Mouse (Mus musculus): ENCODE measurements around the gene Lamb3. TPM values are rescaled to one million over a fixed set of nuclear protein-coding genes. Genes with fewer than 3 reads are reported as not detected.

Lamb3 gene
- polyA plus RNA-seq, 1 experiment from 2014 or later: 0.38 TPM

DNA sequence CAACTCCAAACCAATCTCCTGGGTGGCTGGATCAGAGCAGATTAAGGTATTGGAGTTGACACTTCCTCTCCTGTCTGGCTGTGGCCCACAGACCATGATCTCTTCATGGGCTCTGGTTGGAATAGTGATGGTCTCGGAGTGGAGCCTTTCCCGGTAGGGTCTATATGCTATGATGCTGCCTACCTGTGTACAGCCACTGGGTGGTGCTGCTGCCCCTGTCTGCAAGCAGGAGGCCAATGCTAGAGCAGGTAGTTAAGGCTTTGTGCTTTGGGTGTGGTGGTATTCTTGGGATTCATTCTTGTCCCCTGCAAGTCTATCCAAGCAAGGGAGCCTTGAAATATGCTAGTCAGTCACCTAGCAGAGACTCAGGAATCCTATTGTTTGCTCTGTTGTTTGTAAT, 679 bp downstream of the Lamb3 start:
- no peaks in the 10 kb centered on the region for H3K4me1 ChIP-seq
- no peak overlapping the region for H3K4me3 ChIP-seq
- H3K27me3 ChIP-seq (replicated peaks): no peaks in the 10 kb centered on the region
- 46% methylated on average over 2 of the region's 2 CpGs for WGBS
- no peak for ATAC-seq (ENCODE audit: low FRiP score, low read depth)
- no peak overlapping the region for H3K9ac ChIP-seq
- H3K4me2 ChIP-seq (replicated peaks): no peak overlapping the region
- no peak overlapping the region for H3K27ac ChIP-seq
- H3K9me3 ChIP-seq: no peaks in the 10 kb centered on the region
- H3K36me3 ChIP-seq: no peaks in the 10 kb centered on the region

DNA sequence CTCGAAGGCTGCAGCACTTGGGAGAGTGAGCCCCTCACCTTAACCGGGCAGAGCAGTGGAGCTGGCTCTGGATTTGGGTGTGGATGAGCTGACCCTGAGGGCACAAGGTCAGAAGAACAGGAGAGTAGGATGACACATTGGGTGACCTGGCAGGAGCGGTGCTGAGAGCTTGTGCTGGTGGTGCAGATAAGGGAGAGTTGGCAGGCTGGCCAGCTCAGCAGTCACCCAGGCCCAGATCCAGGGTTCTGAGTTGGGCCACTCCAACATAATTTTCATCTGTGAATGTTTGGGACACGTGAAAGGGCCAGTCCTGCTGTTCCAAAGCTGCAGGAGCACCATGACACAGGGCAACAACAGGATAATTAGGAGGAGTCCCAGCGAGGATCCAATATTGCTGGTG, 3.9 kb downstream of the Lamb3 start:
- Histone ChIP-seq H3K4me2 (replicated peaks) (no peak overlapping the region), H3K36me3 (no peaks in the 10 kb centered on the region), H3K4me1 (no peaks in the 10 kb centered on the region), H3K27ac (no peak overlapping the region), H3K9ac (no peak overlapping the region), H3K9me3 (no peaks in the 10 kb centered on the region), H3K4me3 (no peak overlapping the region), H3K27me3 (replicated peaks) (no peaks in the 10 kb centered on the region)
- WGBS: 73% methylated on average over 5 of the region's 5 CpGs
- ATAC-seq (ENCODE audit: low FRiP score, low read depth): no peak

DNA sequence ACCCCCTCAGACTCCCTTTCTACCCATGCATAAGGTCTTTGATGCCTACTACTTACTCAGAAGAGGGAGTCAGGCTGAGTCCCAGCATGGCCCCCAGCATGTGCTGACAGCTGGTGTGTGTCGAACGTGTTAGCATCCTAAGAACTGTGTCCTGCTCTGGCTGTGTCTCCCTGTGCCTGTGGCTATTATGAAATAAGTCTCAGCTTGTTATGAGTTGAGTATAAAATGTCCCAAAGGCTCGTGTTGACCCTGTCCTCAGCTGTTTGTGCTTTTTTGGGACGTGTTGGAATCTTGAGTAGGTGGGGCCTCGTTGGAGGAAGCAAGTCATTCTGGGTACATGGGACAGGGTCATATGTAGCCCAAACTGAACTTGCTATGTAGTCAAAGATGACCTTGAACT, 6.6 kb downstream of the Lamb3 start:
- ATAC-seq (ENCODE audit: low FRiP score, low read depth): no peak
- no peak overlapping the region for H3K4me3 ChIP-seq
- H3K27me3 ChIP-seq (replicated peaks): no peaks in the 10 kb centered on the region
- WGBS: 76% methylated on average over 5 of the region's 5 CpGs
- H3K9ac ChIP-seq: no peak overlapping the region
- no peaks in the 10 kb centered on the region for H3K9me3 ChIP-seq
- no peak overlapping the region for H3K4me2 ChIP-seq (replicated peaks)
- H3K4me1 ChIP-seq: no peaks in the 10 kb centered on the region
- no peak overlapping the region for H3K27ac ChIP-seq
- no peaks in the 10 kb centered on the region for H3K36me3 ChIP-seq

DNA sequence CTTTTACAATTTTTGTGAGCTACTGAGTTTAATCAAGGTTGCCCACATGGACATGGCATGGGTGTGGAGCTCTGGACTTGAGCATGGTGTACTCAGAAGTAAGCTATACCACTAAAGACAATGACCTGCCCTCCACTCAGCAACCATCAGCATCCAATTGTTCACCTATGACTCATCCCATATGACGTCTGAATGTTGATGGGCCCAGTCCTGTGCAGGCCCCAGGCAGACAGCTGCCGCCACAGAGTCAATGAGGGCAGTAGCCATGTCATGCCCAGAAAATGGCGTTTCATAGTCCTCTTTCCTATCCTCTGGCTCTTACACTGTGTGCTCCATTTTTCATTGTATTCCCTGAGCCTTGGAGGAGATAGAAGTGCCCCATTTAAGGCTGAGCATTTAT, 8.5 kb downstream of the Lamb3 start:
- Histone ChIP-seq H3K9me3 (no peaks in the 10 kb centered on the region), H3K36me3 (no peaks in the 10 kb centered on the region), H3K9ac (no peak overlapping the region), H3K4me1 (no peaks in the 10 kb centered on the region), H3K4me3 (no peak overlapping the region), H3K27ac (no peak overlapping the region), H3K27me3 (replicated peaks) (no peaks in the 10 kb centered on the region), H3K4me2 (replicated peaks) (no peak overlapping the region)
- 74% methylated on average over 3 of the region's 3 CpGs for WGBS
- no peak for ATAC-seq (ENCODE audit: low FRiP score, low read depth)

DNA sequence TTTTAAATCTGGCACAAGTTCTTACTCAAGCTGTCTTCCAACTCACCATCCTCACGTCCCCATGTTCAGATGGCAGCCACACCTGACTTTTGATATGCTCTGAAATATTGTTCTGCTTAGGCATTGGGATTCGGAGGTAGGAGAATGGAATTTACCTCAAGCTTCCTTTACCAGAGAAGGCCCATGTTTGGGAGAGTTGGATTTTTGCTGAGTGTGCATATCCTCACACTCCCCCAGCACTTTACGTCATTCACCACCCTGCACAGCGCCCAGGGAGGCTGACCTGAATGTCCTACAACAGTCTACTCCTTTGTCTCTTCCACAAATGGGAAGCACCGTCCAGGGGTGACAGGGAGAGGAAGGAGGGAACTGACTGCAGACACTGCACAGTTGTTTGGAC, 12.9 kb downstream of the Lamb3 start:
- H3K27me3 ChIP-seq (replicated peaks): no peaks in the 10 kb centered on the region
- H3K4me1 ChIP-seq: no peaks in the 10 kb centered on the region
- no peak for ATAC-seq (ENCODE audit: low FRiP score, low read depth)
- H3K4me2 ChIP-seq (replicated peaks): no peak overlapping the region
- no peak overlapping the region for H3K4me3 ChIP-seq
- no peaks in the 10 kb centered on the region for H3K36me3 ChIP-seq
- no peak overlapping the region for H3K27ac ChIP-seq
- WGBS: 63% methylated on average over 5 of the region's 5 CpGs
- H3K9ac ChIP-seq: no peak overlapping the region
- H3K9me3 ChIP-seq: no peaks in the 10 kb centered on the region

DNA sequence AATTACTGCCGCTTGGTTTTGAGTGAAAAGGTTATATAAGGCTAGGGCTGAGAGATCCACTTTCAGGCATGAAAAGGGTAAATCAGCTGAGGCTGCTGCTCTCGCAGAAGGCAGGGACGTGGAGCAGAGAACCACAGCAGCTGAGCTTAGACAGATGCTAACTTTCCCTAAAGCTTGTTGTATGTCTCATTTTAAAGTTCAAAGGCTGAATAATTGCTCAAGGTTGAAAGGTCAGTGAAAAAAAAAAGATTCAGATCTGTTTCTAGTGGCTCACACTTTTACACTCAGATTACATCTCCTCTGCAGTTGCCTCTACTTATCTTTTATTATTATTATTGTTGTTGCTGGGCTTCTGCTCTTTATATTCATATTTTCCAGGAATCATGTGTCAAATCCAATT, 18.0 kb downstream of the Lamb3 start:
- no peak overlapping the region for H3K27ac ChIP-seq
- no peak overlapping the region for H3K9ac ChIP-seq
- no peaks in the 10 kb centered on the region for H3K9me3 ChIP-seq
- 31% methylated on average over 3 of the region's 3 CpGs for WGBS
- no peak for ATAC-seq (ENCODE audit: low FRiP score, low read depth)
- H3K4me1 ChIP-seq: no peaks in the 10 kb centered on the region
- no peak overlapping the region for H3K4me2 ChIP-seq (replicated peaks)
- no peaks in the 10 kb centered on the region for H3K27me3 ChIP-seq (replicated peaks)
- no peak overlapping the region for H3K4me3 ChIP-seq
- no peaks in the 10 kb centered on the region for H3K36me3 ChIP-seq

DNA sequence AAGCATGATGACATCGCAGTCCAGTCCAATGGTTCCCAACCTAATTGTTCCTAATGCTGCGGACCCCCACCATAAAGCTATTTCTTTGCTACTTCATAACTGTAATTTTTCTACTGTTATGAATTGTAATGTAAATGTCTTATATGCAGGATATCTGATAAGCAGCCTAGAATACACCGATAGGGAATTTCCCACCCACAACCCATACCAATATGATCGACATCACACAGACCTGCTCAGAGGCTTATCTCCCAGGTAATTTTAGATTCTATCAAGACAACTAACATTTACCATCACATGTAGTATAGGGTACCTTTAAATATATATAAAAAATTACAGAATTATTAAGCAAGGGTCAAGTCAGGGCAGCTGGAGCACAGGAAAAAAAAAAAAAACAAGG, 18.6 kb downstream of the Lamb3 start:
- Histone ChIP-seq H3K4me1 (no peaks in the 10 kb centered on the region), H3K27me3 (replicated peaks) (no peaks in the 10 kb centered on the region), H3K4me3 (no peak overlapping the region), H3K9ac (no peak overlapping the region), H3K27ac (no peak overlapping the region), H3K9me3 (no peaks in the 10 kb centered on the region), H3K36me3 (no peaks in the 10 kb centered on the region), H3K4me2 (replicated peaks) (no peak overlapping the region)
- 93% methylated on average over 4 of the region's 4 CpGs for whole genome bisulfite sequencing
- no peak for ATAC-seq (ENCODE audit: low FRiP score, low read depth)

DNA sequence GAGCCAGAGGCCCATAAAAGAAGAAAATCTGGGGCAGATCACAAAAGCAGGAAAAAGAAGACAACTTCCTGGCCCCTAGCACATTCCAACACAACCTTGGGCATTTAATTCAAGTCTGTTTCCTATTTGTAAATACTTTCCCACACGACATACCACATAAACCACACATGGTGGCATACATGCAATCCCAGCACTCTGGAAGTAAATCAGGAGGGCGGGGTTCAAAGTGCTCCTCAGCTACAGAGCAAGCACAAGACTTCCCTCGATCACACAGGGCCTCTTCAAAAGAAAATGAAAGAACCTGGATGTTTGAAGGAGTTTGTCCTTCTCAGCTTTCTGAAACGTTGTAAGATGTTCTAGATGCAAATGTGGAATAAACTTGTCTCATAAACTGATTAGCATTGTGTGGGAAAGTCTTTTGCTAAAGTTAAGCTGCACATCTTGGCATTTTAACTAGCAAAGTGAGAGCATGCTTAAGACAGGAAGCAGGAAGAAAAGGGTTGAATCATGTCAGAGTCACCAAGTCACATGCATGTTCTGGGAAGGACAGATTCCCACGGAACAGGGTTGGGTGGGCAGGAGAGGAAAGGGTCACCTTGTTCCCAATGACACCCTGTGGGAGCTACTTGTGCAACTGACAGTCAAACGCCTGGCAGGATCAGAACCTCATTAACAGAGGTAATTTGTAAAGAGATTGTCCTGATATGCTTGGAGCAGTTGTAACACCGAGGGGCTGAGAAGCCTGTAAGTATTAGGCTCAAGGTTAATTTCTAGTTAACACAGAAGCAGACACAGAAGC, 19.4 kb downstream of the Lamb3 start:
- Histone ChIP-seq H3K36me3 (no peaks in the 10 kb centered on the region), H3K4me3 (no peak overlapping the region), H3K9ac (no peak overlapping the region), H3K4me1 (no peaks in the 10 kb centered on the region), H3K4me2 (replicated peaks) (no peak overlapping the region), H3K9me3 (no peaks in the 10 kb centered on the region), H3K27me3 (replicated peaks) (no peaks in the 10 kb centered on the region), H3K27ac (no peak overlapping the region)
- WGBS: 58% methylated on average over 7 of the region's 7 CpGs
- no peak for ATAC-seq (ENCODE audit: low FRiP score, low read depth)

DNA sequence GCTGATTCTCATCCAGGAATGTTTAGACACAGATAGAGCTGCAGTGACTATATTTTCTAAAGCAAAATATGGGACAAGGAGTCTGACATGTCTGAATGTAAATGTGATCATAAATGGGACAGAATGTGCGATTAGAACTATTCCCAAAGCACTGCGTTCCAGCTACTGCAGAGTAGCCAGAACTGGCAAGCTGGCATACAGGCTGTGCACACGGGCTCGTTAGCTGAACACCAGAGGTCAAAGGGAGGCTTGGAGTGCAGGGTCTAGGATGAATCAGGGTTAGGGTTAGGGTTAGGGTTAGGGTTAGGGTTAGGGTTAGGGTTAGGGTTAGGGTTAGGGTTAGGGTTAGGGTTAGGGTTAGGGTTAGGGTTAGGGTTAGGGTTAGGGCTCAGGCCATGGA, 20.0 kb downstream of the Lamb3 start:
- H3K27me3 ChIP-seq (replicated peaks): no peaks in the 10 kb centered on the region
- 88% methylated on average over 4 of the region's 4 CpGs for WGBS
- H3K4me3 ChIP-seq: no peak overlapping the region
- no peaks in the 10 kb centered on the region for H3K4me1 ChIP-seq
- H3K4me2 ChIP-seq (replicated peaks): no peak overlapping the region
- H3K27ac ChIP-seq: no peak overlapping the region
- H3K9ac ChIP-seq: no peak overlapping the region
- H3K36me3 ChIP-seq: no peaks in the 10 kb centered on the region
- no peaks in the 10 kb centered on the region for H3K9me3 ChIP-seq
- no peak for ATAC-seq (ENCODE audit: low FRiP score, low read depth)

DNA sequence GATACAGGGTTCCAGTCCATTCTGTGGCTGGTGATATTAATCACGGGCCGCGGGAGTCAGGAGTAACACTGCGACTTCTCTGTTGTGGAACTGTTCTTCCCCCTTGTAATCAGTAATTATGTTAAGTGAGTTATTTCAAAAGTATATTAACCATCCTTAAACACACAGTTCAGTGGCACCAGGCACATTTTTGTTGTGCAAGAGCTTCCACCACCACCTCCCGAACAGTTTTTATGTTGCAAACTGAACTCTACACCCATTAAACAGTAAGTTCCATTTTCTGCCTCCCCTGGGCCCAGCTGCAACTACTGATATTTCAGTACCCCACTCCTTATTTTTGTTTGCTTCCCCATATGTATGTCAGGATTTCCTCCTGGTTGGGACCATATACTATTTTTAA, 22.1 kb downstream of the Lamb3 start:
- Histone ChIP-seq H3K4me2 (replicated peaks) (no peak overlapping the region), H3K4me1 (no peaks in the 10 kb centered on the region), H3K9me3 (no peaks in the 10 kb centered on the region), H3K36me3 (no peaks in the 10 kb centered on the region), H3K27me3 (replicated peaks) (no peaks in the 10 kb centered on the region), H3K27ac (no peak overlapping the region), H3K9ac (no peak overlapping the region), H3K4me3 (no peak overlapping the region)
- ATAC-seq (ENCODE audit: low FRiP score, low read depth): no peak
- WGBS: 94% methylated on average over 5 of the region's 5 CpGs

DNA sequence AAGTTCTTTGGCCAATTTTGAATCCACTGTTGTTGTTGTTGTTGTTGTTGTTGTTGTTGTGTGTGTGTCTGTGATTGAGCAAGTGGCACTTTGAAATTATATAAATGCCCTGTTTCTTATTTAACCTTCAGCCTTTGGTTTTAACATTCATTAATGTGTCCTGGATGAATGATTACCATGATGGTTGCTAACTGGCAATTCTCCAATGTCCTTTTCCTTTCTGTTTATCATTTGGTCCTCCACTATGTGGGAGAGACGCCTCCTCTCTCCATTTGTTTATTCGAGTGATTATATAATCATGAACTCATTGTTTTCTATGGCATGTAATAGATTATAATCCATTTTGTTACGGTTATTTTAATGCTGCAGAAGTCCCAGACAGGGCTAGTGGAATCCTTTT, 23.0 kb downstream of the Lamb3 start:
- no peak overlapping the region for H3K9ac ChIP-seq
- H3K27ac ChIP-seq: no peak overlapping the region
- no peak for ATAC-seq (ENCODE audit: low FRiP score, low read depth)
- no peaks in the 10 kb centered on the region for H3K4me1 ChIP-seq
- H3K9me3 ChIP-seq: no peaks in the 10 kb centered on the region
- no peak overlapping the region for H3K4me2 ChIP-seq (replicated peaks)
- no peaks in the 10 kb centered on the region for H3K27me3 ChIP-seq (replicated peaks)
- H3K4me3 ChIP-seq: no peak overlapping the region
- WGBS: 88% methylated on average over 3 of the region's 3 CpGs
- H3K36me3 ChIP-seq: no peaks in the 10 kb centered on the region

DNA sequence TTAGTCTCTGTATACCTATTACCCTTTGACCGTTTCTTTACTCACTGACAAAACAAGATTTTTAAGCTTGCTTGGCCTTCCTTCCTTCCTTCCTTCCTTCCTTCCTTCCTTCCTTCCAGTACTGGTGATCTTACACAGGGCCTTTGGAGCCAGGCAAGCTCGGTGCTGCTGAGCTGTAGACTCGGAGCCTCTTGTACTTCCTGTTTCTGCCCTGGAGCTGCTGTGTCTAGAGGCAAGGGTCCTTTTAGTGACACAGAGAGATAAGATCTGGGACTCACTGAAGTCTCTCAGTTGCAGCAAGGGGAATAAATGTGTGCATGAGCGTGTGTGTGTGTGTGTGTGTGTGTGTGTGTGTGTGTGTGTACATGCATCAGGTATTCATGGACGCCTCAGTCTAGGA, 23.4 kb downstream of the Lamb3 start:
- H3K27me3 ChIP-seq (replicated peaks): no peaks in the 10 kb centered on the region
- ATAC-seq (ENCODE audit: low FRiP score, low read depth): no peak

DNA sequence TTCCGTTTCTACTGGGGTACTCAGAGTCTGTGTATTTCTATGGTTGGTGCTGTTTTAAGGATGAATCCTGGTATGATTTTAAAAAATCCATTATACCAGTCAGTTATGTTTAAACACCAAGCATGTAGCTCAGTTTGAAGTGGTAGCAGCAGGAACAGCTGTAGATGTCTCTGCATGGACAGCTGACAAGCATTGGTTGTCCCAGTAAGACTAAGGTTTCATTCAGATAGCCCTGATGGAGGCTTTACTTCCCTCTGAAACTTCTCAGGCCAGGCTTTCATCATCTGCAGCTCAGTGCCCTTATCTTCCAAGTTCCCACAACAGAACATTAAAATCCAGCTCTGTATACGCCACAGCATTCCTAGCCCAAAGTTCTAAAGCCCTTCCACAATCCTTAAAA, 25.2 kb downstream of the Lamb3 start:
- H3K36me3 ChIP-seq: no peaks in the 10 kb centered on the region
- no peak for ATAC-seq (ENCODE audit: low FRiP score, low read depth)
- WGBS: 88% methylated on average over 2 of the region's 2 CpGs
- no peak overlapping the region for H3K27ac ChIP-seq
- no peak overlapping the region for H3K4me2 ChIP-seq (replicated peaks)
- no peaks in the 10 kb centered on the region for H3K4me1 ChIP-seq
- no peaks in the 10 kb centered on the region for H3K27me3 ChIP-seq (replicated peaks)
- no peaks in the 10 kb centered on the region for H3K9me3 ChIP-seq
- no peak overlapping the region for H3K9ac ChIP-seq
- no peak overlapping the region for H3K4me3 ChIP-seq

More for the DNA sequence above, 23.4 kb downstream of the Lamb3 start:
- H3K9me3 ChIP-seq: no peaks in the 10 kb centered on the region
- no peak overlapping the region for H3K27ac ChIP-seq
- no peak overlapping the region for H3K9ac ChIP-seq
- no peaks in the 10 kb centered on the region for H3K36me3 ChIP-seq
- H3K4me1 ChIP-seq: no peaks in the 10 kb centered on the region
- 74% methylated on average over 5 of the region's 5 CpGs for WGBS
- H3K4me2 ChIP-seq (replicated peaks): no peak overlapping the region
- no peak overlapping the region for H3K4me3 ChIP-seq
